Mouse (Mus musculus) embryonic facial prominence, embryonic 11.5 days (tissue): ENCODE measurements around the gene Spata18. TPM values are rescaled to one million over a fixed set of nuclear protein-coding genes. Genes with fewer than 3 reads are reported as not detected.

Source experiments
- ATAC-seq: fragments of 200-750 bp; cut with Nextera tagmentation; replicated peaks from 2 replicates; pipeline ENCODE4 v1.8.0; 2017; ENCODE audit warnings: low read depth; ENCODE audit not compliant: insufficient number of reproducible peaks, low FRiP score, low TSS enrichment
- DNase-seq: peaks from one replicate; pipeline ENCODE4 v3.0.0-alpha.2; 2015; ENCODE audit warnings: low spot score
- H3K27ac ChIP-seq: fragments of 300-500 bp; sonication (generic); replicated peaks from 2 replicates; pipeline ENCODE4 v1.5.1; 2014; ENCODE audit warnings: mild to moderate bottlenecking, low read depth, low read length, control low read depth
- H3K27me3 ChIP-seq: fragments of 300-500 bp; sonication (generic); 2 replicates; pipeline ENCODE4 v1.6.1; 2014; ENCODE audit warnings: mild to moderate bottlenecking, low read length, moderate library complexity, mixed read lengths; ENCODE audit not compliant: control insufficient read depth, insufficient read depth
- H3K36me3 ChIP-seq: fragments of 300-500 bp; sonication (generic); replicated peaks from 2 replicates; pipeline ENCODE4 v1.6.1; 2014; ENCODE audit warnings: low read depth, mild to moderate bottlenecking, low read length, moderate library complexity, mixed read lengths; ENCODE audit not compliant: control insufficient read depth, insufficient read depth
- H3K4me1 ChIP-seq: fragments of 300-500 bp; sonication (generic); 2 replicates; pipeline ENCODE4 v1.6.1; 2014; ENCODE audit warnings: low read length, mixed read lengths; ENCODE audit not compliant: control insufficient read depth, insufficient read depth
- H3K4me2 ChIP-seq: fragments of 300-500 bp; sonication (generic); 2 replicates; pipeline ENCODE4 v1.6.1; 2014; ENCODE audit warnings: low read depth, mild to moderate bottlenecking, control low read depth, low read length, moderate library complexity
- H3K4me3 ChIP-seq: fragments of 300-500 bp; sonication (generic); 2 replicates; pipeline ENCODE4 v1.5.1; 2014; ENCODE audit warnings: low read depth, low read length, control low read depth
- H3K9ac ChIP-seq: fragments of 300-500 bp; sonication (generic); replicated peaks from 2 replicates; pipeline ENCODE4 v1.6.1; 2014; ENCODE audit warnings: mild to moderate bottlenecking, control low read depth, low read length
- H3K9me3 ChIP-seq: fragments of 300-500 bp; sonication (generic); replicated peaks from 2 replicates; pipeline ENCODE4 v1.6.1; 2016; ENCODE audit warnings: mild to moderate bottlenecking, low read length, inconsistent platforms, mixed read lengths; ENCODE audit not compliant: control insufficient read depth
- WGBS: fragments of 180-500 bp; shearing (Covaris S2); extraction: QIAGEN DNeasy Blood & Tissue Kit; methylation state at CpG from one replicate; pipeline ENCODE4 v1.1.7; 2014; 5-methylcytosine and 5-hydroxymethylcytosine counted together
- polyA plus RNA-seq: library from polyadenylated mRNA; unstranded; fragments of >200 nt; fragmentation: Nextera tagmentation; extraction: Ambion mirVana; gene quantifications from 2 replicates; pipeline ENCODE4 v1.2.1, GENCODE M21; 2014

The Spata18 gene
- polyA plus RNA-seq, 1 experiment from 2014 or later = 0.14 TPM

DNA sequence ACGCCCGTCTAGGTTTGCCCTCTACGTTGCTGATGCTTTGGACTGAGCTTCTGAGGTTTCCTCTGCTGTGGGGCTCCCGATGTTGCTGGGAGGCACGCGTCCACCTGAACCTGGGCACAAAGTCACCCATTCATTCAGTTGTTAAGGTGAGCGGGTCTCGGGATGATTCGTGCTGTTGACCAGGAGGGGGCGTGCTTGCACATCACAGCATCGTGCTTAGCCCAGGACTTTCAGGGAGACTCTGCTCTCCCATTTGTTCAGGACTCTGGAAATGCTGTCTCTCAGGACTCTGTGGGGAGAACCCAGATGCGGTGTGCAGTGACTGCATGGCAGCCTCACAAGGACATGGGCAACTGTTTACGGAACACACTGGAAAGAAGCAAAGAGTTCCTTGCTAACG lies 53.1 kb downstream of the Spata18 start:
- H3K9me3 ChIP-seq = no peaks in the 10 kb centered on the region
- no peak overlapping the region for H3K4me2 ChIP-seq
- ATAC-seq (no peak), DNase-seq (no peak)
- H3K27ac ChIP-seq = no peak overlapping the region
- WGBS = 45% methylated on average over 14 of the region's 14 CpGs
- H3K4me3 ChIP-seq = no peak overlapping the region
- H3K36me3 ChIP-seq = no peaks in the 10 kb centered on the region
- no peaks in the 10 kb centered on the region for H3K4me1 ChIP-seq
- H3K9ac ChIP-seq = no peak overlapping the region
- no peaks in the 10 kb centered on the region for H3K27me3 ChIP-seq

DNA sequence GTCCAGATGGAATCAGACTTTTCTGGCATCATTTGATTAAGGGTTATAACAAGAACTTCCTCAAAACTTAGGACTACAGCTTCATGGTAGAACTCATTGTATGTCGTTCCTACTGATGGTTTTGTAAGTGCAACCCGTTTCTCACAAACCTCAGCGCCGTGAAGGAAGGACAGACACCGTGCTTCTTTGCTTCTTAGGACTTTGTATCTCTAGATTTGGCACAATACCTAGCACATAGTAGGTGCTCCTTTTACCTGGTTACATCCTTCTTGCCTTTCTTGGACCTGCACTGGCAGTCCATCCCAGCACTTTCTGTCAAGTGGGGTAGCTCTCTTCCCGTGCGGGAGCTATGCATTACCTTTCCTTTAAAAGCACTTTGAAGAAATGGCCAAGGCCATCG lies 53.6 kb downstream of the Spata18 start:
- DNase-seq (no peak), ATAC-seq (no peak)
- H3K27me3 ChIP-seq = no peaks in the 10 kb centered on the region
- no peak overlapping the region for H3K4me3 ChIP-seq
- no peaks in the 10 kb centered on the region for H3K36me3 ChIP-seq
- no peak overlapping the region for H3K4me2 ChIP-seq
- H3K9me3 ChIP-seq = no peaks in the 10 kb centered on the region
- WGBS = 94% methylated on average over 8 of the region's 8 CpGs
- no peaks in the 10 kb centered on the region for H3K4me1 ChIP-seq
- H3K9ac ChIP-seq = no peak overlapping the region
- no peak overlapping the region for H3K27ac ChIP-seq

DNA sequence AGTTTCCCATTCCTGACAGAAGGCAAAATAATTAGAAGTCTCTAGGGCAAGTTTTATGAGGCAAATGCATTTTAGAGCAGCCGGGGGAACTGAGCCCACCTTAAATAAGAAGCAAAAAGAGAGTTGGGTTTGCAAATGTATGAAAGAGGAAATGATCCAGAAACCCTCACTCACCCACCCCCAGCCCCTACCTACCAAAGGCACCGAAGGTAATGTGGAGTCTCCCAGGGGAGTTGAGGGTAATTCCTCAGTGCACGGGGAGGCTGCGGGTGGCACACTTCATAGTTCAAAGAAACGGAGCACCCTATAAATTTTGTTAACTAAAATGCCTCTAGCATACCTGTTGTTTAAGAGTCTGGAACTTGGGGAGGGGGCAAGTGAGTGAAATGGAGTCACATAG lies 54.1 kb downstream of the Spata18 start:
- ATAC-seq = no peak
- no peak for DNase-seq
- 89% methylated on average over 5 of the region's 5 CpGs for WGBS
- Histone ChIP-seq H3K4me3 (no peak overlapping the region), H3K4me1 (no peaks in the 10 kb centered on the region), H3K27me3 (no peaks in the 10 kb centered on the region), H3K27ac (no peak overlapping the region), H3K36me3 (no peaks in the 10 kb centered on the region), H3K9ac (no peak overlapping the region), H3K4me2 (no peak overlapping the region), H3K9me3 (no peaks in the 10 kb centered on the region)

DNA sequence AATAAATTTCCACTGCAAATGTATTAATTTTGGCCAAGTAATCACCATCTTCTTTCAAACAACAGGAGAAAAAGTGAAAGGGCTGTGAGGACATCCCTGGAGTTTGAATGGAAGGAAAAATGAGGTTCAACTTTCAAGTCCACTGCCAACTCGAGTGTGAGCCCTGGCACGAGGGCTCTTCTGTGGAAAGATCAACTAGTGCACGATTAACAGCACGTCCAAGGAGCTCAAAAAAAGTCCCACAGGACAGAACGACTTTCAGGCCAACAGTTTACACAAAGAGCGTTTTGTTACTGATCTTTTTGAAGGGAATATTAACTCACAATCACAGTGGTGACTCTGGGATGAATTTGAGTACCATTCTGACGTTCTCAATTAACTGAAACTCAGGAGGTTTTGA lies 61.7 kb downstream of the Spata18 start:
- Histone ChIP-seq H3K4me3 (no peak overlapping the region), H3K4me1 (no peaks in the 10 kb centered on the region), H3K27me3 (no peaks in the 10 kb centered on the region), H3K4me2 (no peak overlapping the region), H3K27ac (no peak overlapping the region), H3K36me3 (no peaks in the 10 kb centered on the region), H3K9ac (no peak overlapping the region), H3K9me3 (no peaks in the 10 kb centered on the region)
- DNase-seq (no peak), ATAC-seq (no peak)
- 61% methylated on average over 7 of the region's 7 CpGs for WGBS

DNA sequence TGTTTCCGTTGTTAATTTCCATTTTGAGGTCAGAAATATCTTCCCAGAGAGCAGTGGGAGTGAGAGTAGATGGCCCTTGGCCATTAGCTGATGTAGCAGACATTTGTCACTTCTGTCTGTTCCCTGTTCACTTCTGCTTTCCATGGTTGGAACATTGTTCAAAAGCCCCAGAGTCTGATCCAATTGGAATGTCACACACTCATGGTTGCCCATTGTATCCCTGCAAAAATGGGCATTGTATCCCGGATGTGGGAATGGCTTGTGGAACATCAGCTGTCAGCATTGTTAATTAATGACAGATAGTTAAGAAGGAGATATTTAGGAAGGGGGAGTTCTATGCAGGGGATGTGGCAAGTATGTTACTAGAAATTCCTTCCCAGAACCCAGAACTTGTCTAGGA lies 65.8 kb downstream of the Spata18 start:
- Histone ChIP-seq H3K9ac (no peak overlapping the region), H3K36me3 (no peaks in the 10 kb centered on the region), H3K27ac (no peak overlapping the region), H3K4me1 (no peaks in the 10 kb centered on the region), H3K27me3 (no peaks in the 10 kb centered on the region), H3K4me2 (no peak overlapping the region), H3K9me3 (no peaks in the 10 kb centered on the region), H3K4me3 (no peak overlapping the region)
- no peak for ATAC-seq
- WGBS = 81% methylated on average over 2 of the region's 2 CpGs
- no peak for DNase-seq

DNA sequence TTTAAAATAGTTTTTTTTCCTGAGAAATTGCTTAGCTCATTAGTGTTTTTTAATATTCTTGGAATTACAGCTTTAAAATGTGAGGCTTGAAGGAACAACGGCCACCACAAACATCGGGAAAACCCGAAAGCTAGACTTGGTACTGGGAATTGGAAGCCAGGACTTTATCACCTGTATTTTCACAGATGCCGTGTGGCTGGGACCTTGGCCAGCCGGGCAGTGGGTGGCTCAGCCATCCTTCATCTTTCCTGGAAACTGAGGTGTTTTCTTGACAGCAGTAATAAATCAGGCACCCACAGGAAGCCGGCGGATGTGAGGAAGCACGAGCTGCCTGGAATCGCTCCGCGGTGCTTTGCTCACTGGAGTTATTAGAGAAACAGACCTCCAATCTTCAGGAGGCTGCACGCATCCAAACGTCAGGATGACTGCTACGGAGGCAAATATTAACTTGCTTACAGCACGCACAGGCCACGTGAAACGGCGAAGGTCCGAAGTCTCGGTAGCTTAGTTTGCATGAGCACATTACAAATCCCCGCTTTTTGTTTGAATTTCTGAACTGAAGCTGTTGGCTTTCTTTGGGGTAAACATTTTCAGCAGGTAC lies 70.6 kb downstream of the Spata18 start:
- Histone ChIP-seq H3K4me1 (no peaks in the 10 kb centered on the region), H3K9me3 (no peaks in the 10 kb centered on the region), H3K27me3 (no peaks in the 10 kb centered on the region), H3K9ac (no peak overlapping the region), H3K4me3 (no peak overlapping the region), H3K4me2 (no peak overlapping the region), H3K27ac (no peak overlapping the region), H3K36me3 (no peaks in the 10 kb centered on the region)
- DNase-seq (no peak), ATAC-seq (no peak)
- 89% methylated on average over 21 of the region's 21 CpGs for WGBS

DNA sequence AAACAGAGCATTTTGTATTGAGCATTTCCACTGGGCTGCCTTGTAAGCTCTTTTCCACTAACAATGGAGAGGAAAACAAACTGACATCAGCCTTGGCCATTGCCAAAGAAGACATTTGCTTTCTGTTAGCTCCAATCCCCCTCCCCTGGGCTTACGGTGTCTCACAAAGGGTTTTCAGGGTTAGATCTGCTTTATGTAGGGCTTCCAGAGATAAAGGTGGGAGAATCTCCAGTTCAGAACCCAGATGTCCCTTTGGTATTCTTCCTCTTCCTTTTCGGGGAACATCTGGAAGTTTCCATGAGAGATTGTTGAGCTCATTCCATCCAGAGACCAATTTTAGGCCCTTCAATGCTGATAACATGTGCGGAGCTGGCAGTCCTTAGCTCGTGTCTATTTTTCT lies 74.8 kb downstream of the Spata18 start:
- H3K4me3 ChIP-seq = no peak overlapping the region
- DNase-seq = no peak
- no peak overlapping the region for H3K27ac ChIP-seq
- WGBS = 95% methylated on average over 4 of the region's 4 CpGs
- no peaks in the 10 kb centered on the region for H3K36me3 ChIP-seq
- no peak overlapping the region for H3K4me2 ChIP-seq
- no peaks in the 10 kb centered on the region for H3K27me3 ChIP-seq
- H3K9me3 ChIP-seq = no peaks in the 10 kb centered on the region
- no peak overlapping the region for H3K9ac ChIP-seq
- no peak for ATAC-seq
- no peaks in the 10 kb centered on the region for H3K4me1 ChIP-seq

DNA sequence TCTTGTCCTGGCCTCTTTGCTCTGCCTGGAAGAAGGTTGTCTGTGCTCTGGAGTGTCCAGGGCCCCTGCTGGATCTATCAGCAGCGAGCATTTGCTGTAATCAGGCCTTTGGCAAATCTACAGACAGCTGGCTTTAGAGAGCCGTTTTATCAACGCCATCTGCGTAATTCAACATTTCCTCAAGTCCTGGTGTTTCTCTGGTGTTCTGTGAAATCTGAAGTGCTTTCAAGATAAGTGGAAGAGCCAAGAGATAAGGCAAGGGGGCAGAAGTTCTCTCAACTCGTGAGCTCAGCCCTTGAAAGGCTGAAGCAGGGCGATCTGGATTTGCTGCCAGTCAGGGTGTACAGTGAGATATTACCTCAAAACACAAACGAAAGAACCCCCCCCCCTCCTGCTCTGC lies 77.5 kb downstream of the Spata18 start:
- Histone ChIP-seq H3K27ac (no peak overlapping the region), H3K9me3 (no peaks in the 10 kb centered on the region), H3K9ac (no peak overlapping the region), H3K4me3 (no peak overlapping the region), H3K4me2 (no peak overlapping the region), H3K27me3 (no peaks in the 10 kb centered on the region), H3K36me3 (no peaks in the 10 kb centered on the region), H3K4me1 (no peaks in the 10 kb centered on the region)
- ATAC-seq = no peak
- DNase-seq = no peak
- 87% methylated on average over 7 of the region's 7 CpGs for WGBS
